Mouse (Mus musculus) limb, embryonic 12.5 days (tissue): ENCODE data around the gene Armc2. TPM values are rescaled to one million over a fixed set of nuclear protein-coding genes. Genes with fewer than 3 reads are reported as not detected.

ENCODE experiments used
- ATAC-seq: fragments of 200-750 bp; cut with Nextera tagmentation; 2 replicates; pipeline ENCODE4 v1.8.0; 2017; ENCODE audit warnings: low read depth, moderate TSS enrichment; ENCODE audit not compliant: insufficient number of reproducible peaks, insufficient read depth, low FRiP score, low TSS enrichment
- H3K27ac ChIP-seq: fragments of 300-500 bp; sonication (generic); 2 replicates; pipeline ENCODE4 v1.5.1; 2016; ENCODE audit warnings: mild to moderate bottlenecking, moderate library complexity
- H3K27me3 ChIP-seq: fragments of 300-500 bp; sonication (generic); 2 replicates; pipeline ENCODE4 v1.6.1; 2016; ENCODE audit warnings: mild to moderate bottlenecking, moderate library complexity
- H3K36me3 ChIP-seq: fragments of 300-500 bp; sonication (generic); 2 replicates; pipeline ENCODE4 v1.6.1; 2016; ENCODE audit warnings: mild to moderate bottlenecking, moderate library complexity
- H3K4me1 ChIP-seq: fragments of 300-500 bp; sonication (generic); replicated peaks from 2 replicates; pipeline ENCODE4 v1.6.1; 2016
- H3K4me2 ChIP-seq: fragments of 300-500 bp; sonication (generic); 2 replicates; pipeline ENCODE4 v1.6.1; 2016; ENCODE audit warnings: mild to moderate bottlenecking, moderate library complexity
- H3K4me3 ChIP-seq: fragments of 300-500 bp; sonication (generic); replicated peaks from 2 replicates; pipeline ENCODE4 v1.5.1; 2016; ENCODE audit warnings: mild to moderate bottlenecking
- H3K9ac ChIP-seq: fragments of 300-500 bp; sonication (generic); replicated peaks from 2 replicates; pipeline ENCODE4 v1.6.1; 2016; ENCODE audit warnings: mild to moderate bottlenecking, moderate library complexity
- H3K9me3 ChIP-seq: fragments of 300-500 bp; sonication (generic); 2 replicates; pipeline ENCODE4 v1.6.1; 2016; ENCODE audit warnings: mild to moderate bottlenecking, moderate library complexity
- WGBS: fragments of 180-500 bp; shearing (Covaris S2); methylation state at CpG from one replicate; pipeline ENCODE4 v1.1.7; 2016; 5-methylcytosine and 5-hydroxymethylcytosine counted together
- polyA plus RNA-seq: library from polyadenylated mRNA; unstranded; fragments of >200 nt; fragmentation: Nextera tagmentation; extraction: Ambion mirVana; gene quantifications from 2 replicates; pipeline ENCODE4 v1.2.1, GENCODE M21; 2016

Gene Armc2
- polyA plus RNA-seq, 1 experiment from 2014 or later: 6.1 TPM

GRCm38 (mm10) chr10:42043307-42043706 is 25.1 kb upstream of the Armc2 start:
- H3K4me3 ChIP-seq: no peak overlapping the region
- no peaks in the 10 kb centered on the region for H3K36me3 ChIP-seq
- peaks cover 21% of the 10 kb centered on the region for H3K4me1 ChIP-seq
- no peak overlapping the region for H3K9ac ChIP-seq
- H3K27me3 ChIP-seq: no peaks in the 10 kb centered on the region; the same call in 1 of the 2 replicates
- H3K27ac ChIP-seq: no peak overlapping the region
- no peaks in the 10 kb centered on the region for H3K9me3 ChIP-seq
- no peak overlapping the region for H3K4me2 ChIP-seq
- WGBS: 84% methylated on average over 3 of the region's 3 CpGs
- ATAC-seq: no peak

- H3K9ac ChIP-seq: no peak overlapping the region
- WGBS: 71% methylated on average over 1 of the region's 1 CpGs
- no peaks in the 10 kb centered on the region; the same call in 1 of the 2 replicates for H3K27me3 ChIP-seq
- no peak overlapping the region for H3K4me2 ChIP-seq
- H3K27ac ChIP-seq: no peak overlapping the region
- H3K4me1 ChIP-seq: peaks cover 21% of the 10 kb centered on the region
- H3K4me3 ChIP-seq: no peak overlapping the region
- no peak for ATAC-seq
- H3K9me3 ChIP-seq: no peaks in the 10 kb centered on the region
- H3K36me3 ChIP-seq: no peaks in the 10 kb centered on the region
Observed at GRCm38 (mm10) chr10:42042881-42043280, 24.6 kb upstream of the Armc2 start.

- ATAC-seq: no peak
- Histone ChIP-seq H3K4me3 (no peak overlapping the region), H3K36me3 (no peaks in the 10 kb centered on the region), H3K27ac (no peak overlapping the region), H3K9ac (no peak overlapping the region), H3K27me3 (no peaks in the 10 kb centered on the region), H3K4me2 (no peak overlapping the region), H3K9me3 (no peaks in the 10 kb centered on the region), H3K4me1 (peaks cover 25% of the 10 kb centered on the region)
- WGBS: 27% methylated on average over 7 of the region's 7 CpGs
Observed at GRCm38 (mm10) chr10:42042087-42042486, 23.8 kb upstream of the Armc2 start.

- 50% methylated on average over 10 of the region's 10 CpGs for WGBS
- Histone ChIP-seq H3K27me3 (no peaks in the 10 kb centered on the region; the same call in 1 of the 2 replicates), H3K27ac (0 out of 2 replicates have a peak overlapping the region, but pooled peaks have one; percentile 23), H3K4me2 (no peak overlapping the region), H3K9ac (no peak overlapping the region), H3K4me1 (peaks cover 38% of the 10 kb centered on the region), H3K4me3 (no peak overlapping the region), H3K9me3 (no peaks in the 10 kb centered on the region), H3K36me3 (no peaks in the 10 kb centered on the region)
- ATAC-seq: no peak
Observed at GRCm38 (mm10) chr10:42038571-42038970, 20.3 kb upstream of the Armc2 start.

GRCm38 (mm10) chr10:42037301-42037870 is 19.1 kb upstream of the Armc2 start:
- ATAC-seq: no peak
- H3K9ac ChIP-seq: no peak overlapping the region
- H3K36me3 ChIP-seq: no peaks in the 10 kb centered on the region
- no peak overlapping the region for H3K4me2 ChIP-seq
- 29% methylated on average over 7 of the region's 7 CpGs for WGBS
- no peak overlapping the region for H3K4me3 ChIP-seq
- no peaks in the 10 kb centered on the region for H3K9me3 ChIP-seq
- H3K27ac ChIP-seq: no peak overlapping the region; the same call in 1 of the 2 replicates
- H3K27me3 ChIP-seq: no peaks in the 10 kb centered on the region; the same call in 1 of the 2 replicates
- peaks cover 27% of the 10 kb centered on the region for H3K4me1 ChIP-seq

- no peak overlapping the region for H3K9ac ChIP-seq
- peaks cover 22% of the 10 kb centered on the region for H3K4me1 ChIP-seq
- H3K27ac ChIP-seq: no peak overlapping the region; the same call in 1 of the 2 replicates
- ATAC-seq: no peak
- H3K4me3 ChIP-seq: no peak overlapping the region
- no peak overlapping the region for H3K4me2 ChIP-seq
- H3K36me3 ChIP-seq: no peaks in the 10 kb centered on the region
- H3K9me3 ChIP-seq: no peaks in the 10 kb centered on the region
- WGBS: 56% methylated on average over 4 of the region's 4 CpGs
- H3K27me3 ChIP-seq: no peaks in the 10 kb centered on the region; the same call in 1 of the 2 replicates
Observed at GRCm38 (mm10) chr10:42036846-42037245, 18.6 kb upstream of the Armc2 start.

- no peaks in the 10 kb centered on the region for H3K36me3 ChIP-seq
- no peak for ATAC-seq
- no peak overlapping the region for H3K27ac ChIP-seq
- H3K4me2 ChIP-seq: no peak overlapping the region
- 32% methylated on average over 3 of the region's 3 CpGs for WGBS
- no peak overlapping the region for H3K4me3 ChIP-seq
- no peaks in the 10 kb centered on the region for H3K9me3 ChIP-seq
- H3K4me1 ChIP-seq: peaks cover 26% of the 10 kb centered on the region
- no peaks in the 10 kb centered on the region; the same call in 1 of the 2 replicates for H3K27me3 ChIP-seq
- no peak overlapping the region for H3K9ac ChIP-seq
Observed at GRCm38 (mm10) chr10:42033571-42033970, 15.3 kb upstream of the Armc2 start.

GRCm38 (mm10) chr10:42031021-42031420 is 12.8 kb upstream of the Armc2 start:
- Histone ChIP-seq H3K27me3 (no peaks in the 10 kb centered on the region; the same call in 1 of the 2 replicates), H3K4me2 (peak overlapping the region; percentile 38), H3K4me3 (no peak overlapping the region), H3K36me3 (no peaks in the 10 kb centered on the region), H3K27ac (0 out of 2 replicates have a peak overlapping the region, but pooled peaks have one; percentile 12), H3K4me1 (peaks cover 28% of the 10 kb centered on the region), H3K9ac (no peak overlapping the region), H3K9me3 (no peaks in the 10 kb centered on the region)
- no peak for ATAC-seq
- WGBS: 10% methylated on average over 16 of the region's 16 CpGs

- peaks cover 20% of the 10 kb centered on the region for H3K4me1 ChIP-seq
- H3K9ac ChIP-seq: no peak overlapping the region
- 74% methylated on average over 5 of the region's 5 CpGs for WGBS
- no peak overlapping the region for H3K4me3 ChIP-seq
- H3K4me2 ChIP-seq: no peak overlapping the region
- no peaks in the 10 kb centered on the region for H3K9me3 ChIP-seq
- no peak for ATAC-seq
- no peaks in the 10 kb centered on the region; the same call in 1 of the 2 replicates for H3K27me3 ChIP-seq
- no peaks in the 10 kb centered on the region for H3K36me3 ChIP-seq
- no peak overlapping the region for H3K27ac ChIP-seq
Observed at GRCm38 (mm10) chr10:42029502-42029901, 11.3 kb upstream of the Armc2 start.

GRCm38 (mm10) chr10:42027337-42027736 is 9.1 kb upstream of the Armc2 start:
- no peak overlapping the region for H3K4me3 ChIP-seq
- 76% methylated on average over 11 of the region's 11 CpGs for WGBS
- no peak for ATAC-seq
- H3K4me1 ChIP-seq: peaks cover 18% of the 10 kb centered on the region
- no peaks in the 10 kb centered on the region for H3K9me3 ChIP-seq
- no peaks in the 10 kb centered on the region for H3K36me3 ChIP-seq
- no peak overlapping the region for H3K4me2 ChIP-seq
- no peak overlapping the region for H3K9ac ChIP-seq
- no peak overlapping the region for H3K27ac ChIP-seq
- no peaks in the 10 kb centered on the region for H3K27me3 ChIP-seq

- 78% methylated on average over 6 of the region's 6 CpGs for WGBS
- H3K9me3 ChIP-seq: no peaks in the 10 kb centered on the region
Observed at GRCm38 (mm10) chr10:42024406-42024805, 6.2 kb upstream of the Armc2 start.

GRCm38 (mm10) chr10:42021536-42021935 is 3.3 kb upstream of the Armc2 start:
- H3K9ac ChIP-seq: no peak overlapping the region
- H3K4me2 ChIP-seq: no peak overlapping the region
- H3K4me3 ChIP-seq: no peak overlapping the region
- peaks cover 7% of the 10 kb centered on the region; the same call in 1 of the 2 replicates for H3K4me1 ChIP-seq
- ATAC-seq: no peak
- H3K27me3 ChIP-seq: peaks cover 10% of the 10 kb centered on the region
- WGBS: 85% methylated on average over 9 of the region's 9 CpGs
- no peak overlapping the region for H3K27ac ChIP-seq
- no peaks in the 10 kb centered on the region for H3K9me3 ChIP-seq
- H3K36me3 ChIP-seq: no peaks in the 10 kb centered on the region

More at GRCm38 (mm10) chr10:42024406-42024805, 6.2 kb upstream of the Armc2 start:
- Histone ChIP-seq H3K9ac (no peak overlapping the region), H3K4me3 (no peak overlapping the region), H3K4me2 (no peak overlapping the region), H3K27me3 (no peaks in the 10 kb centered on the region), H3K27ac (no peak overlapping the region), H3K36me3 (no peaks in the 10 kb centered on the region), H3K4me1 (peaks cover 11% of the 10 kb centered on the region; the same call in 1 of the 2 replicates)
- ATAC-seq: no peak
